Mouse (Mus musculus) testis, adult 2 months (tissue): Measurements from ENCODE around the gene Nptxr.

Source experiments
- CTCF ChIP-seq: fragments of 200-500 bp; IDR thresholded peaks from 2 replicates; pipeline ENCODE4 v1.5.1; 2012; ENCODE audit warnings: low read depth, mild to moderate bottlenecking, inconsistent platforms, low read length, moderate library complexity; ENCODE audit not compliant: control insufficient read depth, insufficient read depth, insufficient replicate concordance
- POLR2A ChIP-seq: fragments of 200-500 bp; IDR thresholded peaks from 2 replicates; pipeline ENCODE4 v1.6.1; 2012; ENCODE audit warnings: low read depth, mild to moderate bottlenecking, inconsistent platforms, low read length, moderate library complexity; ENCODE audit not compliant: control insufficient read depth

GRCm38 (mm10) chr15:79745883-79746282 lies 58.7 kb downstream of the Nptxr start:
- TF ChIP-seq CTCF (no peak), POLR2A (no peak)
